Mouse (Mus musculus): Measurements from ENCODE around the gene Hnrnpr.

- TF ChIP-seq CTCF (conservative IDR thresholded peaks at IDR 0.05; ENCODE audit: low read length) (no peak), POU5F1 (IDR thresholded peaks at IDR 0.05; ENCODE audit: borderline replicate concordance, low read length) (no peak)
These were observed 579 bp downstream of the Hnrnpr start for GRCm38 (mm10) chr4:136311042-136311999.

Measured in E14TG2a.4 (cell line).